Mouse (Mus musculus) bone marrow macrophage, adult 2 months (primary cell): Measurements from ENCODE around the gene Arl13b.

Experiments
- CTCF ChIP-seq: IDR thresholded peaks from 2 replicates; pipeline ENCODE4 v1.5.1; 2012; ENCODE audit warnings: low read depth, mild to moderate bottlenecking, low read length, moderate library complexity
- POLR2A ChIP-seq: IDR thresholded peaks from 2 replicates; pipeline ENCODE4 v1.6.1; 2012; ENCODE audit warnings: mild to moderate bottlenecking, low read depth, low read length, borderline replicate concordance

DNA sequence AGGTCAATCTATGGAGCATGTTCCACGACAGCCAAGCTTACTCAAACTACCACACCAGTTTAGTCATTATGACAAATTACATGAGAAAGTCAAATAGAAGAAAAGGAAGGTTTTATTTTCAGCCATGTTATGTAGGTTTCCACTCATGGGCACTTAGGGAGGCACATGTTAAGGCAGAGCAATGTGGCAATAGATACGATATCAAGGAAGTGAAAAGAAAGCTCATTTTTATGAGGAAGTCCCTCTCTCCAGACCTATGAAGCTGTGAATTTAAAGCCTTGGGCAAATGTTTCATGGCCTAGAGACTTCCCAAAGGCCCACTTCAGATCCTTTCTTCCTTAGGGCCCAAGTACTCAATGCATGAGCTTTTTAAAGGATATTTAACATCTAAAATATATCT, 10.7 kb upstream of the Arl13b start:
- TF ChIP-seq CTCF (no peak), POLR2A (no peak)
